Mouse (Mus musculus) liver, adult 2 months (tissue): ENCODE measurements around the gene Mrps34. TPM values are rescaled to one million over a fixed set of nuclear protein-coding genes. Genes with fewer than 3 reads are reported as not detected.
A peak's percentile ranks its signal among the peaks of the same experiment; 100 is the strongest.

ENCODE experiments used
- DNase-seq: peaks from one replicate; pipeline ENCODE4 v3.0.0-alpha.2; 2011; ENCODE audit warnings: low read depth, low spot score; ENCODE audit errors: extremely low read depth
- H3K27ac ChIP-seq: fragments of 200-500 bp; replicated peaks from 2 replicates; pipeline ENCODE4 v1.5.1; 2012; ENCODE audit warnings: low read depth, mild to moderate bottlenecking, control low read depth, inconsistent platforms, low read length; ENCODE audit not compliant: insufficient read depth
- H3K27me3 ChIP-seq: fragments of 200-500 bp; 2 replicates; pipeline ENCODE4 v1.6.1; 2012; ENCODE audit warnings: mild to moderate bottlenecking, moderate library complexity, low read length, inconsistent platforms; ENCODE audit not compliant: control insufficient read depth, insufficient read depth
- H3K36me3 ChIP-seq: fragments of 200-500 bp; 2 replicates; pipeline ENCODE4 v1.6.1; 2012; ENCODE audit warnings: low read length, inconsistent platforms; ENCODE audit not compliant: control insufficient read depth, insufficient read depth
- H3K4me1 ChIP-seq: fragments of 200-500 bp; 2 replicates; pipeline ENCODE4 v1.6.1; 2011; ENCODE audit warnings: low read length; ENCODE audit not compliant: control insufficient read depth, insufficient read depth
- H3K4me3 ChIP-seq: fragments of 200-500 bp; 2 replicates; pipeline ENCODE4 v1.5.1; 2011; ENCODE audit warnings: low read depth, mild to moderate bottlenecking, control low read depth, low read length, moderate library complexity; ENCODE audit not compliant: insufficient read depth
- H3K79me2 ChIP-seq: fragments of 200-500 bp; 2 replicates; pipeline ENCODE4 v1.6.1; 2012; ENCODE audit warnings: inconsistent platforms, mild to moderate bottlenecking, low read length, moderate library complexity; ENCODE audit not compliant: control insufficient read depth, insufficient read depth
- H3K9ac ChIP-seq: fragments of 200-500 bp; 2 replicates; pipeline ENCODE4 v1.6.1; 2012; ENCODE audit warnings: low read depth, mild to moderate bottlenecking, control low read depth, inconsistent platforms, low read length
- CTCF ChIP-seq: fragments of 200-500 bp; IDR thresholded peaks from 2 replicates; pipeline ENCODE4 v1.5.1; 2011; ENCODE audit warnings: low read depth, low read length, control low read depth
- POLR2A ChIP-seq: fragments of 200-500 bp; IDR thresholded peaks from 2 replicates; pipeline ENCODE4 v1.6.1; 2011; ENCODE audit warnings: low read length, control low read depth; ENCODE audit not compliant: insufficient read depth; ENCODE audit errors: extremely low read depth
- WGBS: fragments of 180-500 bp; shearing (Covaris S2); methylation state at CpG from one replicate; pipeline ENCODE4 v1.1.7; 2018; 5-methylcytosine and 5-hydroxymethylcytosine counted together
- polyA plus RNA-seq: library from polyadenylated mRNA; depleted of rRNA; stranded (reverse); fragments of >200 nt; gene quantifications from 2 replicates; pipeline ENCODE4 v1.2.3, GENCODE M21; 2012
- total RNA-seq: library from RNA; depleted of rRNA; stranded (reverse); fragments of >200 nt; gene quantifications from 2 replicates; pipeline ENCODE4 v1.2.3, GENCODE M21; 2014

Mrps34 gene
- total and polyA plus RNA-seq, 2 experiments: 47.5 to 124 TPM

GRCm38 (mm10) chr17:24850773-24851127 lies 44.2 kb upstream of the Mrps34 start:
- Histone ChIP-seq H3K27me3 (no peaks in the 10 kb centered on the region), H3K4me1 (peaks cover 12% of the 10 kb centered on the region), H3K4me3 (peak overlapping the region; percentile 88), H3K36me3 (peaks cover 23% of the 10 kb centered on the region), H3K79me2 (peaks cover 18% of the 10 kb centered on the region; the same call in 1 of the 2 replicates), H3K9ac (peak overlapping the region; percentile 96), H3K27ac (peak overlapping the region; percentile 93)
- peak; percentile 51 for DNase-seq
- TF ChIP-seq POLR2A (no peak), CTCF (no peak)
- under 1% methylated on average over 20 of the region's 20 CpGs for WGBS

- Histone ChIP-seq H3K36me3 (peaks cover 29% of the 10 kb centered on the region), H3K27me3 (no peaks in the 10 kb centered on the region), H3K9ac (peak overlapping the region; percentile 96), H3K4me1 (peaks cover 16% of the 10 kb centered on the region), H3K79me2 (peaks cover 18% of the 10 kb centered on the region; the same call in 1 of the 2 replicates), H3K27ac (peak overlapping the region; percentile 93), H3K4me3 (peak overlapping the region; percentile 88)
- TF ChIP-seq POLR2A (no peak), CTCF (no peak)
- 36% methylated on average over 10 of the region's 10 CpGs for WGBS
- peak; percentile 51 for DNase-seq
Observed at GRCm38 (mm10) chr17:24851381-24852125, 43.4 kb upstream of the Mrps34 start.

- WGBS: 57% methylated on average over 3 of the region's 3 CpGs
- Histone ChIP-seq H3K36me3 (peaks cover 46% of the 10 kb centered on the region), H3K4me1 (peaks cover 30% of the 10 kb centered on the region), H3K79me2 (peaks cover 14% of the 10 kb centered on the region; the same call in 1 of the 2 replicates), H3K4me3 (no peak overlapping the region), H3K27me3 (no peaks in the 10 kb centered on the region), H3K27ac (peak overlapping the region; percentile 2), H3K9ac (0 out of 2 replicates have a peak overlapping the region, but pooled peaks have one; percentile 31)
- no peak for DNase-seq
- no peak for TF ChIP-seq POLR2A
- TF ChIP-seq CTCF: no peak
Observed at GRCm38 (mm10) chr17:24855838-24856464, 39.0 kb upstream of the Mrps34 start.

- Histone ChIP-seq H3K27me3 (no peaks in the 10 kb centered on the region), H3K4me3 (no peak overlapping the region), H3K79me2 (peaks cover 8% of the 10 kb centered on the region; the same call in 1 of the 2 replicates), H3K36me3 (peaks cover 52% of the 10 kb centered on the region), H3K27ac (0 out of 2 replicates have a peak overlapping the region, but pooled peaks have one; percentile 0), H3K4me1 (peaks cover 30% of the 10 kb centered on the region), H3K9ac (no peak overlapping the region)
- WGBS: 65% methylated on average over 13 of the region's 13 CpGs
- no peak for TF ChIP-seq CTCF
- no peak for TF ChIP-seq POLR2A
- no peak for DNase-seq
Observed at GRCm38 (mm10) chr17:24856589-24856988, 38.3 kb upstream of the Mrps34 start.

- peak; percentile 90 for DNase-seq
- Histone ChIP-seq H3K27me3 (no peaks in the 10 kb centered on the region), H3K27ac (peak overlapping the region; percentile 46), H3K79me2 (peaks cover 5% of the 10 kb centered on the region; the same call in 1 of the 2 replicates), H3K36me3 (peaks cover 62% of the 10 kb centered on the region), H3K9ac (peak overlapping the region; percentile 54), H3K4me1 (peaks cover 30% of the 10 kb centered on the region), H3K4me3 (peak overlapping the region; percentile 15; the same call in 1 of the 2 replicates)
- 30% methylated on average over 8 of the region's 8 CpGs for WGBS
- TF ChIP-seq CTCF (no peak), POLR2A (no peak)
Observed at GRCm38 (mm10) chr17:24857831-24858470, 37.0 kb upstream of the Mrps34 start.
